Mouse (Mus musculus) MEL (cell line): ENCODE measurements around the gene Cep170b. TPM values are rescaled to one million over a fixed set of nuclear protein-coding genes. Genes with fewer than 3 reads are reported as not detected.

Experiments
- DNase-seq: peaks from one replicate; pipeline ENCODE4 v3.0.0; 2011; ENCODE audit warnings: low read depth, low spot score
- H3K27ac ChIP-seq: 2 replicates; pipeline ENCODE4 v1.5.1; 2012; ENCODE audit warnings: low read depth, mild to moderate bottlenecking, control low read depth, low read length, moderate library complexity; ENCODE audit not compliant: control insufficient read depth
- H3K27me3 ChIP-seq, 2 experiments: fragments of 150-350 bp in 1 of 2; sonication (generic) in 1 of 2; 2 replicates each; pipeline ENCODE4 v1.6.1; 2012; ENCODE audit warnings: low read length in 2 of 2, mild to moderate bottlenecking in 2 of 2, improper control_type of control experiment in 1 of 2, moderate library complexity in 1 of 2; ENCODE audit not compliant: insufficient read depth in 2 of 2, control insufficient read depth in 1 of 2
- H3K36me3 ChIP-seq, 2 experiments: 2 replicates each; pipeline ENCODE4 v1.6.1; 2012 to 2014; ENCODE audit warnings: low read length in 2 of 2, improper control_type of control experiment in 1 of 2, inconsistent platforms in 1 of 2, mild to moderate bottlenecking in 1 of 2; ENCODE audit not compliant: insufficient read depth in 2 of 2, control insufficient read depth in 1 of 2
- H3K4me1 ChIP-seq, 2 experiments: fragments of 150-350 bp in 1 of 2; sonication (generic) in 1 of 2; 2 replicates each; pipeline ENCODE4 v1.6.1; 2012; ENCODE audit warnings: low read length in 2 of 2, improper control_type of control experiment in 1 of 2, mild to moderate bottlenecking in 1 of 2; ENCODE audit not compliant: insufficient read depth in 2 of 2, control insufficient read depth in 1 of 2
- H3K4me3 ChIP-seq, 2 experiments: fragments of 150-350 bp in 1 of 2; sonication (generic) in 1 of 2; 2 replicates each; pipeline ENCODE4 v1.5.1; 2012; ENCODE audit warnings: low read depth in 2 of 2, low read length in 2 of 2, mild to moderate bottlenecking in 2 of 2, moderate library complexity in 2 of 2, control low read depth in 1 of 2, improper control_type of control experiment in 1 of 2; ENCODE audit not compliant: control insufficient read depth in 1 of 2, insufficient read depth in 1 of 2
- H3K79me2 ChIP-seq: 2 replicates; pipeline ENCODE4 v1.6.1; 2012; ENCODE audit warnings: mild to moderate bottlenecking, low read length, moderate library complexity; ENCODE audit not compliant: control insufficient read depth, poor library complexity, insufficient read depth
- H3K9ac ChIP-seq: 2 replicates; pipeline ENCODE4 v1.6.1; 2012; ENCODE audit warnings: low read depth, mild to moderate bottlenecking, control low read depth, low read length, moderate library complexity; ENCODE audit not compliant: control insufficient read depth, poor library complexity, severe bottlenecking
- H3K9me3 ChIP-seq: fragments of 150-350 bp; sonication (generic); replicated peaks from 2 replicates; pipeline ENCODE4 v1.6.1; 2012; ENCODE audit warnings: mild to moderate bottlenecking, low read length, improper control_type of control experiment, moderate library complexity; ENCODE audit not compliant: insufficient read depth
- BHLHE40 ChIP-seq: IDR thresholded peaks from 2 replicates; pipeline ENCODE4 v1.6.1; 2012; ENCODE audit warnings: low read depth, mild to moderate bottlenecking, inconsistent platforms, low read length, improper control_type of control experiment, borderline replicate concordance
- CHD1 ChIP-seq: IDR thresholded peaks from 2 replicates; pipeline ENCODE4 v1.6.1; 2012; ENCODE audit warnings: low read depth, mild to moderate bottlenecking, inconsistent platforms, low read length, improper control_type of control experiment
- CHD2 ChIP-seq: IDR thresholded peaks from 2 replicates; pipeline ENCODE4 v1.6.1; 2011; ENCODE audit warnings: low read length, improper control_type of control experiment
- CTCF ChIP-seq, 3 experiments: IDR thresholded peaks in 2 of 3; conservative IDR thresholded peaks in 1 of 3; 2 replicates each; pipeline ENCODE4 v1.5.1; 2011 to 2012; ENCODE audit warnings: low read length in 3 of 3, low read depth in 2 of 3, mild to moderate bottlenecking in 2 of 3, improper control_type of control experiment in 1 of 3, inconsistent platforms in 1 of 3, mixed read lengths in 1 of 3, moderate library complexity in 1 of 3; ENCODE audit not compliant: control insufficient read depth in 1 of 3, insufficient read depth in 1 of 3, poor library complexity in 1 of 3, severe bottlenecking in 1 of 3
- E2F4 ChIP-seq: IDR thresholded peaks from 2 replicates; pipeline ENCODE4 v1.6.1; 2011; ENCODE audit warnings: low read depth, low read length, improper control_type of control experiment, borderline replicate concordance
- EP300 ChIP-seq, 2 experiments: IDR thresholded peaks; 2 replicates each; pipeline ENCODE4 v1.6.1; 2011; ENCODE audit warnings: improper control_type of control experiment in 2 of 2, low read length in 2 of 2, low read depth in 1 of 2, mild to moderate bottlenecking in 1 of 2
- ETS1 ChIP-seq: IDR thresholded peaks from 2 replicates; pipeline ENCODE4 v1.6.1; 2012; ENCODE audit warnings: low read depth, mild to moderate bottlenecking, inconsistent platforms, low read length, improper control_type of control experiment, moderate library complexity
- GABPA ChIP-seq: IDR thresholded peaks from 2 replicates; pipeline ENCODE4 v1.6.1; 2012; ENCODE audit warnings: low read depth, mild to moderate bottlenecking, inconsistent platforms, low read length, improper control_type of control experiment, moderate library complexity
- GATA1 ChIP-seq: IDR thresholded peaks from 2 replicates; pipeline ENCODE4 v1.6.1; 2011; ENCODE audit warnings: low read depth, low read length, improper control_type of control experiment
- HCFC1 ChIP-seq: IDR thresholded peaks from 2 replicates; pipeline ENCODE4 v1.6.1; 2012; ENCODE audit warnings: low read depth, mild to moderate bottlenecking, inconsistent platforms, low read length, improper control_type of control experiment, moderate library complexity
- JUND ChIP-seq: IDR thresholded peaks from 2 replicates; pipeline ENCODE4 v1.6.1; 2011; ENCODE audit warnings: low read depth, mild to moderate bottlenecking, improper control_type of control experiment, low read length
- KAT2A ChIP-seq: conservative IDR thresholded peaks from 2 replicates; pipeline ENCODE4 v1.6.1; 2012; ENCODE audit warnings: low read depth, low read length, improper control_type of control experiment, inconsistent platforms
- MAX ChIP-seq: IDR thresholded peaks from 2 replicates; pipeline ENCODE4 v1.6.1; 2011; ENCODE audit warnings: low read length, improper control_type of control experiment
- MAZ ChIP-seq: IDR thresholded peaks from 2 replicates; pipeline ENCODE4 v1.6.1; 2012; ENCODE audit warnings: low read depth, mild to moderate bottlenecking, inconsistent platforms, low read length, improper control_type of control experiment
- MXI1 ChIP-seq: IDR thresholded peaks from 2 replicates; pipeline ENCODE4 v1.6.1; 2011; ENCODE audit warnings: mild to moderate bottlenecking, low read depth, low read length, improper control_type of control experiment
- MYB ChIP-seq: IDR thresholded peaks from 2 replicates; pipeline ENCODE4 v1.6.1; 2011; ENCODE audit warnings: mild to moderate bottlenecking, low read depth, low read length, improper control_type of control experiment
- MYC ChIP-seq: IDR thresholded peaks from 2 replicates; pipeline ENCODE4 v1.6.1; 2011; ENCODE audit warnings: low read depth, mild to moderate bottlenecking, low read length, improper control_type of control experiment, moderate library complexity
- NELFE ChIP-seq: IDR thresholded peaks from 2 replicates; pipeline ENCODE4 v1.6.1; 2011; ENCODE audit warnings: low read depth, low read length, improper control_type of control experiment
- NRF1 ChIP-seq: IDR thresholded peaks from 2 replicates; pipeline ENCODE4 v1.6.1; 2014; ENCODE audit warnings: low read depth, mild to moderate bottlenecking, inconsistent platforms, low read length, improper control_type of control experiment, moderate library complexity; ENCODE audit not compliant: poor library complexity, insufficient read depth, severe bottlenecking
- POLR2A ChIP-seq, 2 experiments: IDR thresholded peaks; 2 replicates each; pipeline ENCODE4 v1.6.1; 2011 to 2012; ENCODE audit warnings: low read length in 2 of 2, mild to moderate bottlenecking in 2 of 2, control low read depth in 1 of 2, improper control_type of control experiment in 1 of 2, low read depth in 1 of 2, moderate library complexity in 1 of 2; ENCODE audit not compliant: control insufficient read depth in 1 of 2, insufficient read depth in 1 of 2, poor library complexity in 1 of 2
- POLR2AphosphoS2 ChIP-seq: IDR thresholded peaks from 2 replicates; pipeline ENCODE4 v1.6.1; 2011; ENCODE audit warnings: low read length, improper control_type of control experiment
- RAD21 ChIP-seq: IDR thresholded peaks from 2 replicates; pipeline ENCODE4 v1.6.1; 2011; ENCODE audit warnings: mild to moderate bottlenecking, low read depth, low read length, improper control_type of control experiment
- RCOR1 ChIP-seq: IDR thresholded peaks from 2 replicates; pipeline ENCODE4 v1.6.1; 2012; ENCODE audit warnings: low read depth, mild to moderate bottlenecking, inconsistent platforms, low read length, improper control_type of control experiment
- SIN3A ChIP-seq: IDR thresholded peaks from 2 replicates; pipeline ENCODE4 v1.6.1; 2012; ENCODE audit warnings: low read length, improper control_type of control experiment, inconsistent platforms
- SMC3 ChIP-seq: IDR thresholded peaks from 2 replicates; pipeline ENCODE4 v1.6.1; 2011; ENCODE audit warnings: low read depth, low read length, improper control_type of control experiment
- TAL1 ChIP-seq: IDR thresholded peaks from 2 replicates; pipeline ENCODE4 v1.6.1; 2012; ENCODE audit warnings: mild to moderate bottlenecking, inconsistent platforms, low read length, moderate library complexity, mixed read lengths
- TBP ChIP-seq: IDR thresholded peaks from 2 replicates; pipeline ENCODE4 v1.8.0; 2011; ENCODE audit warnings: low read depth, low read length, improper control_type of control experiment
- TCF12 ChIP-seq: IDR thresholded peaks from 2 replicates; pipeline ENCODE4 v1.6.1; 2014; ENCODE audit warnings: low read depth, mild to moderate bottlenecking, inconsistent platforms, low read length, improper control_type of control experiment, moderate library complexity
- UBTF ChIP-seq: IDR thresholded peaks from 2 replicates; pipeline ENCODE4 v1.6.1; 2012; ENCODE audit warnings: low read depth, mild to moderate bottlenecking, inconsistent platforms, low read length, improper control_type of control experiment, moderate library complexity, borderline replicate concordance; ENCODE audit not compliant: insufficient read depth
- USF1 ChIP-seq: IDR thresholded peaks from 2 replicates; pipeline ENCODE4 v1.6.1; 2014; ENCODE audit warnings: low read depth, mild to moderate bottlenecking, inconsistent platforms, low read length, improper control_type of control experiment, moderate library complexity
- USF2 ChIP-seq, 2 experiments: IDR thresholded peaks; 2 replicates each; pipeline ENCODE4 v1.6.1; 2011 to 2012; ENCODE audit warnings: improper control_type of control experiment in 2 of 2, low read length in 2 of 2, borderline replicate concordance in 1 of 2, inconsistent platforms in 1 of 2, low read depth in 1 of 2, mild to moderate bottlenecking in 1 of 2; ENCODE audit not compliant: insufficient read depth in 1 of 2
- ZC3H11A ChIP-seq: IDR thresholded peaks from 2 replicates; pipeline ENCODE4 v1.6.1; 2012; ENCODE audit warnings: low read depth, mild to moderate bottlenecking, inconsistent platforms, low read length, improper control_type of control experiment
- ZKSCAN1 ChIP-seq: IDR thresholded peaks from 2 replicates; pipeline ENCODE4 v1.6.1; 2012; ENCODE audit warnings: low read depth, mild to moderate bottlenecking, inconsistent platforms, low read length, improper control_type of control experiment, moderate library complexity
- ZMIZ1 ChIP-seq: IDR thresholded peaks from 2 replicates; pipeline ENCODE4 v1.6.1; 2012; ENCODE audit warnings: low read depth, mild to moderate bottlenecking, inconsistent platforms, low read length, improper control_type of control experiment, moderate library complexity
- ZNF384 ChIP-seq: IDR thresholded peaks from 2 replicates; pipeline ENCODE4 v1.6.1; 2012; ENCODE audit warnings: low read depth, mild to moderate bottlenecking, inconsistent platforms, low read length, improper control_type of control experiment
- polyA plus RNA-seq, 2 experiments: library from polyadenylated mRNA; stranded (reverse) in 1 of 2; unstranded in 1 of 2; fragments of >175 nt in 1 of 2; fragments of >200 nt in 1 of 2; gene quantifications; 2 replicates each; pipeline versions ENCODE4 v1.2.1 to v1.2.4; 2012; ENCODE audit warnings: low replicate concordance in 2 of 2, low read depth in 1 of 2; ENCODE audit not compliant: insufficient read length in 2 of 2, insufficient read depth in 1 of 2, missing spikeins in 1 of 2
- total RNA-seq: library from RNA; depleted of rRNA; stranded (reverse); fragments of 300-350 nt; gene quantifications from 2 replicates; pipeline ENCODE4 v1.2.3, GENCODE M21; 2012

Cep170b gene
- total and polyA plus RNA-seq, 3 experiments: 49.7 to 64.0 TPM; not detected in 1

- H3K27me3 ChIP-seq: peaks cover 6 to 12% of the 10 kb centered on the region in 2 experiments
- H3K4me3 ChIP-seq: no peak overlapping the region
- no peaks in the 10 kb centered on the region for H3K9me3 ChIP-seq
- H3K79me2 ChIP-seq: no peaks in the 10 kb centered on the region; the same call in 1 of the 2 replicates
- H3K9ac ChIP-seq: no peak overlapping the region
- H3K4me1 ChIP-seq: peaks cover 6 to 14% of the 10 kb centered on the region in 2 experiments; a peak in 3 of 4 replicates
- peak; percentile 96 for DNase-seq
- no peak overlapping the region for H3K27ac ChIP-seq
- H3K36me3 ChIP-seq: peaks cover 0 to 10% of the 10 kb centered on the region in 2 experiments; a peak in 2 of 4 replicates
- TF ChIP-seq MAZ (no peak), USF2 (IDR thresholded peaks at IDR 0.05; ENCODE audit: borderline replicate concordance in 1 of 2, insufficient read depth in 1 of 2, low read depth in 1 of 2, low read length in 2 of 2) (no peak), MXI1 (no peak), KAT2A (no peak), MYC (peak; percentile 76; the same call in 1 of the 2 replicates), TAL1 (no peak), CTCF (IDR thresholded peaks at IDR 0.05 in 2 of 3, conservative IDR thresholded peaks at IDR 0.05 in 1 of 3; ENCODE audit: control insufficient read depth in 1 of 3, insufficient read depth in 1 of 3, low read depth in 2 of 3, low read length in 3 of 3, poor library complexity in 1 of 3, severe bottlenecking in 1 of 3) (peak in 2 of 3 experiments; percentile 99 to 100; a peak in 4 of 6 replicates), SIN3A (peak; percentile 77), ETS1 (0 out of 2 replicates have a peak, but pooled peaks have one; percentile 14), EP300 (IDR thresholded peaks at IDR 0.05; ENCODE audit: low read depth in 1 of 2, low read length in 2 of 2) (no peak), ZMIZ1 (peak; percentile 42; the same call in 1 of the 2 replicates), POLR2AphosphoS2 (peak; percentile 64), BHLHE40 (no peak), JUND (peak; percentile 63; the same call in 1 of the 2 replicates), UBTF (no peak), MAX (no peak), HCFC1 (peak; percentile 46; the same call in 1 of the 2 replicates), NRF1 (no peak), CHD1 (no peak), RCOR1 (no peak), RAD21 (peak; percentile 100), USF1 (no peak), GABPA (0 out of 2 replicates have a peak, but pooled peaks have one; percentile 21), ZNF384 (peak; percentile 99), ZC3H11A (peak; percentile 98), GATA1 (no peak), ZKSCAN1 (peak; percentile 86; the same call in 1 of the 2 replicates), SMC3 (peak; percentile 99), TBP (no peak), MYB (no peak), TCF12 (no peak), CHD2 (no peak; the same call in none of the 2 replicates), POLR2A (IDR thresholded peaks at IDR 0.05; ENCODE audit: control insufficient read depth in 1 of 2, insufficient read depth in 1 of 2, low read depth in 1 of 2, low read length in 2 of 2, poor library complexity in 1 of 2) (0 out of 4 replicates have a peak, but pooled peaks of 1 of the 2 experiments have one; percentile 5), E2F4 (no peak), NELFE (0 out of 2 replicates have a peak, but pooled peaks have one; percentile 24)
Measured at GRCm38 (mm10) chr12:112746808-112747605, 26.8 kb downstream of the Cep170b start.
